Mouse (Mus musculus) embryonic fibroblast, embryonic 13.5 days (primary cell): ENCODE data around the gene Cdkn2aipnl.

ENCODE experiments used
- CTCF ChIP-seq: IDR thresholded peaks from 2 replicates; pipeline ENCODE4 v1.5.1; 2011; ENCODE audit warnings: mild to moderate bottlenecking, control low read depth, low read length, moderate library complexity, borderline replicate concordance; ENCODE audit not compliant: insufficient read depth
- POLR2A ChIP-seq: IDR thresholded peaks from 2 replicates; pipeline ENCODE4 v1.6.1; 2011; ENCODE audit warnings: low read depth, mild to moderate bottlenecking, control low read depth, low read length, moderate library complexity

GRCm38 (mm10) chr11:51934230-51934629 lies 33.2 kb upstream of the Cdkn2aipnl start:
- TF ChIP-seq POLR2A (no peak), CTCF (no peak)
